Mouse (Mus musculus): ENCODE results near the gene 2510002D24Rik. TPM values are rescaled to one million over a fixed set of nuclear protein-coding genes. Genes with fewer than 3 reads are reported as not detected.
"Not testable (repeated sequence)": the region's sequence is repeated elsewhere in the genome, so short reads cannot be mapped to it uniquely, and the experiment has no call there.

2510002D24Rik gene
- polyA plus RNA-seq, 1 experiment from 2014 or later = 30.7 TPM

DNA sequence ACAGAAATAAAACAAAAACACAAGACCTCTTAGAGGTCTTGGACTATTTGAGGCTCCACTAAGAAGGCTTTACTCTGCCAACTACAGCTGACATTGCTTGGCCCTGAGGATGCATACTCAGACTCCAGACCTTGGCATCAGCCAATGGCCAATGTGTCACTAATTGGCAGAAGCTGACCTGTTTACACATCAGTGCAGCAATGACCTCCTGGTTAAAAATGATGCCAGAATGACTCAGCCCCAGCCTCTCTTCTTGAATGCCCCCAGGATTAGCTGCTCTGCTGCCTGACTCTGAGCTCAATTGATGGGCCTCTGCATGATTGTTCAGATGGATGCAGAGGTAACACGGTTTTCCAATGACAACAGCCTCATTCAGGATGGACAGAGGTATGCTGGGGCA is 23.8 kb downstream of the 2510002D24Rik start:
- no peaks in the 10 kb centered on the region for H3K4me1 ChIP-seq
- ATAC-seq (replicated peaks) = no peak
- no peaks in the 10 kb centered on the region for H3K27me3 ChIP-seq
- no peak overlapping the region for H3K9ac ChIP-seq (replicated peaks)
- H3K9me3 ChIP-seq = no peaks in the 10 kb centered on the region
- no peaks in the 10 kb centered on the region for H3K36me3 ChIP-seq
- no peak overlapping the region for H3K4me3 ChIP-seq
- 66% methylated on average over 1 of the region's 1 CpGs for WGBS
- H3K4me2 ChIP-seq (replicated peaks) = no peak overlapping the region
- no peak overlapping the region for H3K27ac ChIP-seq (replicated peaks)

GRCm38 (mm10) chr16:18870495-18870894 is 34.1 kb downstream of the 2510002D24Rik start:
- H3K27ac ChIP-seq (replicated peaks) = not testable (repeated sequence)
- WGBS = 95% methylated on average over 1 of the region's 1 CpGs

DNA sequence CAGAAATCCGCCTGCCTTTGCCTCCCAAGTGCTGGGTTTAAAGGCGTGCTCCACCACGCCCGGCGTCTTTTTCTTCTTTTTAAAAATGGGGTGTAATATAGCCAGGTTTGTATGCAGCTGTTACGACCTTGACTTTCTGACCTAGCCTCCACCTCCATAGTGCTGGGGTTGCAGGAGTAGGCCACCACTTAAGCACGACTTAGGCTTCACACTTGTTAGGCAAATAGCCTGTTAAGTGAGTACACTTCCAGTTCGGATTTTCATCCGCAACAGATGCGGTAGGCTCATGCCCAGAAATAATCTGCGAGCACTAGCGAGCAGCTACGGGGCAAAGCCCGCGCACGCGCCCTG is 39.7 kb downstream of the 2510002D24Rik start:
- Histone ChIP-seq H3K9me3 (no peaks in the 10 kb centered on the region), H3K27me3 (no peaks in the 10 kb centered on the region), H3K4me3 (peak overlapping the region; percentile 97), H3K9ac (replicated peaks) (peak overlapping the region; percentile 99), H3K36me3 (peaks cover 28% of the 10 kb centered on the region), H3K4me1 (peaks cover 29% of the 10 kb centered on the region), H3K27ac (replicated peaks) (peak overlapping the region; percentile 99), H3K4me2 (replicated peaks) (peak overlapping the region; percentile 54)
- no peak for ATAC-seq (replicated peaks)
- WGBS = under 1% methylated on average over 17 of the region's 17 CpGs

More at GRCm38 (mm10) chr16:18870495-18870894, 34.1 kb downstream of the 2510002D24Rik start:
- H3K4me3 ChIP-seq; H3K4me2 ChIP-seq (replicated peaks); H3K9me3 ChIP-seq; H3K9ac ChIP-seq (replicated peaks); H3K4me1 ChIP-seq; H3K27me3 ChIP-seq; ATAC-seq (replicated peaks): not testable (repeated sequence)
- peaks cover 36% of the 10 kb centered on the region for H3K36me3 ChIP-seq

GRCm38 (mm10) chr16:18876442-18877308 is 40.3 kb downstream of the 2510002D24Rik start, which contains the start of the genes Mrpl40 and Hira:
Gene Mrpl40, minus strand, starts transcription at chr16:18876862.
Gene Hira, plus strand, starts transcription at chr16:18877037.
- Histone ChIP-seq H3K9me3 (no peaks in the 10 kb centered on the region), H3K4me3 (peak within 1 kb of the TSS; percentile 97), H3K4me2 (replicated peaks) (peak within 1 kb of the TSS; percentile 54), H3K4me1 (peaks cover 31% of the 10 kb centered on the region), H3K27ac (replicated peaks) (peak within 1 kb of the TSS; percentile 99), H3K9ac (replicated peaks) (peak within 1 kb of the TSS; percentile 99), H3K36me3 (peaks cover 23% of the 10 kb centered on the region), H3K27me3 (no peaks in the 10 kb centered on the region)
- peak; percentile 88 for ATAC-seq (replicated peaks)
- WGBS = under 1% methylated on average over 87 of the region's 93 CpGs

- H3K36me3 ChIP-seq = peaks cover 15% of the 10 kb centered on the region
- peak overlapping the region; percentile 99 for H3K27ac ChIP-seq (replicated peaks)
- H3K27me3 ChIP-seq = no peaks in the 10 kb centered on the region
- peak overlapping the region; percentile 97 for H3K4me3 ChIP-seq
- peaks cover 31% of the 10 kb centered on the region for H3K4me1 ChIP-seq
- H3K4me2 ChIP-seq (replicated peaks) = peak overlapping the region; percentile 54
- H3K9me3 ChIP-seq = no peaks in the 10 kb centered on the region
- WGBS = under 1% methylated on average over 43 of the region's 43 CpGs
- H3K9ac ChIP-seq (replicated peaks) = peak overlapping the region; percentile 99
- peak; percentile 44 for ATAC-seq (replicated peaks)
Measured at GRCm38 (mm10) chr16:18877386-18878090, 41.2 kb downstream of the 2510002D24Rik start.

DNA sequence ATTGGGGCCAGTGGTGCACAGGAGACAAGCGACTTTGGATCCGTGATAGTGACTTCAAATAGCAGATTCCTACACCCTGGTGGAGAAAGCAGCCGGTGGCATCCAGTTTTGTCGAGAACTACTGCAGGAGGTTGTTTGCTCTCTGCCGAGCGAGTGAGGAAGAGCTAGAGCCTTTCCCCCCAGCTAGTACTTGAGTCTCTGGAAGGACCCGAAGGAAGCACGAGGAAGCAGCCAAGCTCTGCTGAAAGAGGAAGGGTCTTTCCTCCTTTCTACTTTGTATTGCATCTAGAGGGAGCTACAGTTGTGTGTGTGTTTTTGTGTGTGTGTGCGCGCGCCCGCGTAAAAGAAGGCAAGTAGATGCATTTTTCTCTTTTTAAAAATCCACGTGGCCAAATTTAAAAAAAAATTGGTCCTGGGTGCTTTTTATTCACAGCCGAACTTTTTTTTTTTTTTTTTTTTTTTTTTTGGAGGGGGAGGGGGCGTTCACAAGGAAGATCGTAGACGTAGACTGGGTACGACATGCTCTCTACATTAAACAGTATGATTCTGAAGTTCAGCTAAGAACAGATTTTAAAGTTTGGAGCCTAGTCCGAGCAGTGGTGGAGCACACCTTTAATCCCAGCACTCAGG is 41.8 kb downstream of the 2510002D24Rik start:
- peaks cover 10% of the 10 kb centered on the region for H3K36me3 ChIP-seq
- no peak for ATAC-seq (replicated peaks)
- WGBS = 24% methylated on average over 20 of the region's 20 CpGs
- peak overlapping the region; percentile 99 for H3K9ac ChIP-seq (replicated peaks)
- no peaks in the 10 kb centered on the region for H3K9me3 ChIP-seq
- peaks cover 31% of the 10 kb centered on the region for H3K4me1 ChIP-seq
- H3K4me3 ChIP-seq = peak overlapping the region; percentile 97
- no peaks in the 10 kb centered on the region for H3K27me3 ChIP-seq
- peak overlapping the region; percentile 54 for H3K4me2 ChIP-seq (replicated peaks)
- peak overlapping the region; percentile 99 for H3K27ac ChIP-seq (replicated peaks)

DNA sequence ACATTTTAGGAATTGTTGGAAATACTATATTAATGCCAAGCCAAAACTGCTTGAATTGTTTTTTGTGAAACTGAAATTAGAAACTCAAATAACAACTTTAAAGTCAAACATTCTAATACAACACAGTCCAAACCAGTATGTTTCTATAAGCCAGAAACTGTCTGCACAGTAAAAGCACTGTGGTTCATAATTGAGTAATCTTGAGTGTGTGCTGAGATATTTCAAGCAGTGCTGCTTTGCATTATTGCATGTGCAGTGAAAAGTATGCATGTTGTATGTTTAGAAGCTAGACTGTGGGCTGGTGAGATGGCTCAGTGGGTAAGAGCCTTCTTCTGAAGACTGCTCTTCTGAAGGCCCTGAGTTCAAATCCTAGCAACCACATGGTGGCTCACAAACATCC is 47.7 kb downstream of the 2510002D24Rik start:
- Histone ChIP-seq H3K27ac (replicated peaks) (no peak overlapping the region), H3K9ac (replicated peaks) (no peak overlapping the region), H3K36me3 (no peaks in the 10 kb centered on the region; the same call in 1 of the 2 replicates), H3K27me3 (no peaks in the 10 kb centered on the region), H3K4me3 (no peak overlapping the region), H3K4me2 (replicated peaks) (no peak overlapping the region), H3K4me1 (peaks cover 22% of the 10 kb centered on the region), H3K9me3 (no peaks in the 10 kb centered on the region)
- ATAC-seq (replicated peaks) = no peak

Other genes with a start within 250 kb of the 2510002D24Rik start
- 0.70 and 0.93 TPM in 2 replicates for gene Tbx1, start 245.9 kb upstream of the 2510002D24Rik start, polyA plus RNA-seq (2015; fragmentation: Nextera tagmentation; extraction: Ambion mirVana)
- gene Gp1bb, start 214.2 kb upstream of the 2510002D24Rik start, polyA plus RNA-seq (2015; fragmentation: Nextera tagmentation; extraction: Ambion mirVana) = 9.7 and 10.1 TPM in 2 replicates
- gene Gm49601, start 210.2 kb upstream of the 2510002D24Rik start, polyA plus RNA-seq (2015; fragmentation: Nextera tagmentation; extraction: Ambion mirVana) = 20.5 and 22.0 TPM in 2 replicates
- 194 and 203 TPM in 2 replicates for gene Sept5, start 206.6 kb upstream of the 2510002D24Rik start, polyA plus RNA-seq (2015; fragmentation: Nextera tagmentation; extraction: Ambion mirVana)
- 86.7 and 94.4 TPM in 2 replicates for gene Cldn5, start 59.7 kb upstream of the 2510002D24Rik start, polyA plus RNA-seq (2015; fragmentation: Nextera tagmentation; extraction: Ambion mirVana)
- gene Ufd1, start 24.8 kb upstream of the 2510002D24Rik start, polyA plus RNA-seq (2015; fragmentation: Nextera tagmentation; extraction: Ambion mirVana) = 121 and 127 TPM in 2 replicates
- 24.8 and 27.3 TPM in 2 replicates for gene Cdc45, start 24.6 kb upstream of the 2510002D24Rik start, polyA plus RNA-seq (2015; fragmentation: Nextera tagmentation; extraction: Ambion mirVana)
- gene Gm28539, start within 50 bp of the 2510002D24Rik start, polyA plus RNA-seq (2015; fragmentation: Nextera tagmentation; extraction: Ambion mirVana) = not detected in 2 replicates
- 62.9 and 67.0 TPM in 2 replicates for gene Mrpl40, start 40.3 kb downstream of the 2510002D24Rik start, polyA plus RNA-seq (2015; fragmentation: Nextera tagmentation; extraction: Ambion mirVana)
- 25.1 and 27.8 TPM in 2 replicates for gene Hira, start 40.5 kb downstream of the 2510002D24Rik start, polyA plus RNA-seq (2015; fragmentation: Nextera tagmentation; extraction: Ambion mirVana)